Mouse (Mus musculus) spleen, adult 2 months (tissue): ENCODE data around the gene Rbm28. TPM values are rescaled to one million over a fixed set of nuclear protein-coding genes. Genes with fewer than 3 reads are reported as not detected.

Experiments
- DNase-seq, 2 experiments: peaks; one replicate each; pipeline versions ENCODE4 v3.0.0 to v3.0.0-alpha.2; 2012 to 2021; ENCODE audit warnings: low spot score in 2 of 2, low read depth in 1 of 2
- H3K27ac ChIP-seq: fragments of 200-500 bp; 2 replicates; pipeline ENCODE4 v1.5.1; 2012; ENCODE audit warnings: low read length, inconsistent platforms; ENCODE audit not compliant: insufficient read depth
- H3K27me3 ChIP-seq: fragments of 200-500 bp; 2 replicates; pipeline ENCODE4 v1.6.1; 2012; ENCODE audit warnings: mild to moderate bottlenecking, moderate library complexity, low read length, inconsistent platforms; ENCODE audit not compliant: control insufficient read depth, insufficient read depth
- H3K36me3 ChIP-seq: fragments of 200-500 bp; 2 replicates; pipeline ENCODE4 v1.6.1; 2012; ENCODE audit warnings: mild to moderate bottlenecking, low read length, inconsistent platforms; ENCODE audit not compliant: control insufficient read depth, insufficient read depth
- H3K4me1 ChIP-seq: fragments of 200-500 bp; 2 replicates; pipeline ENCODE4 v1.6.1; 2011; ENCODE audit warnings: inconsistent platforms; ENCODE audit not compliant: control insufficient read depth, insufficient read depth, insufficient read length
- H3K4me3 ChIP-seq: fragments of 200-500 bp; 2 replicates; pipeline ENCODE4 v1.5.1; 2011; ENCODE audit warnings: mild to moderate bottlenecking, inconsistent platforms; ENCODE audit not compliant: insufficient read depth, insufficient read length; ENCODE audit errors: extremely low read depth
- CTCF ChIP-seq: fragments of 200-500 bp; IDR thresholded peaks from 2 replicates; pipeline ENCODE4 v1.5.1; 2011; ENCODE audit warnings: mild to moderate bottlenecking, inconsistent platforms; ENCODE audit not compliant: insufficient read depth, insufficient read length, insufficient replicate concordance; ENCODE audit errors: extremely low read depth
- POLR2A ChIP-seq: fragments of 200-500 bp; IDR thresholded peaks from 2 replicates; pipeline ENCODE4 v1.6.1; 2011; ENCODE audit warnings: low read depth, low read length, inconsistent platforms
- WGBS: fragments of 180-500 bp; shearing (Covaris S2); methylation state at CpG from one replicate; pipeline ENCODE4 v1.1.7; 2018; 5-methylcytosine and 5-hydroxymethylcytosine counted together
- polyA plus RNA-seq: library from polyadenylated mRNA; depleted of rRNA; stranded (reverse); fragments of >200 nt; gene quantifications from 2 replicates; pipeline ENCODE4 v1.2.3, GENCODE M21; 2012

Rbm28 gene
- polyA plus RNA-seq, 1 experiment = 3.6 TPM

GRCm38 (mm10) chr6:29092904-29093303 is 71.9 kb downstream of the Rbm28 start:
- DNase-seq = no peak
- Histone ChIP-seq H3K27me3 (no peaks in the 10 kb centered on the region), H3K4me3 (no peak overlapping the region), H3K4me1 (no peaks in the 10 kb centered on the region), H3K36me3 (no peaks in the 10 kb centered on the region), H3K27ac (no peak overlapping the region)
- 76% methylated on average over 11 of the region's 11 CpGs for WGBS
- TF ChIP-seq CTCF = no peak
- TF ChIP-seq POLR2A = no peak

- no peaks in the 10 kb centered on the region for H3K27me3 ChIP-seq
- H3K27ac ChIP-seq = no peak overlapping the region
- H3K4me1 ChIP-seq = no peaks in the 10 kb centered on the region
- 87% methylated on average over 7 of the region's 7 CpGs for WGBS
- H3K4me3 ChIP-seq = no peak overlapping the region
- DNase-seq = no peak
- H3K36me3 ChIP-seq = no peaks in the 10 kb centered on the region
- TF ChIP-seq CTCF (no peak), POLR2A (no peak)
These were observed 72.6 kb downstream of the Rbm28 start for GRCm38 (mm10) chr6:29092234-29092633.

GRCm38 (mm10) chr6:29087921-29088709 is 76.7 kb downstream of the Rbm28 start:
- no peak for TF ChIP-seq CTCF
- no peak for TF ChIP-seq POLR2A
- Histone ChIP-seq H3K4me1 (no peaks in the 10 kb centered on the region), H3K27ac (no peak overlapping the region), H3K4me3 (no peak overlapping the region), H3K27me3 (no peaks in the 10 kb centered on the region), H3K36me3 (no peaks in the 10 kb centered on the region)
- no peak for DNase-seq
- WGBS = 63% methylated on average over 7 of the region's 7 CpGs

GRCm38 (mm10) chr6:29084401-29084800 is 80.4 kb downstream of the Rbm28 start:
- H3K27me3 ChIP-seq = no peaks in the 10 kb centered on the region
- H3K36me3 ChIP-seq = no peaks in the 10 kb centered on the region
- TF ChIP-seq CTCF (no peak), POLR2A (no peak)
- no peak overlapping the region for H3K4me3 ChIP-seq
- DNase-seq = no peak
- H3K27ac ChIP-seq = no peak overlapping the region
- H3K4me1 ChIP-seq = no peaks in the 10 kb centered on the region
- WGBS = 81% methylated on average over 7 of the region's 7 CpGs

GRCm38 (mm10) chr6:29082776-29083354 is 81.9 kb downstream of the Rbm28 start:
- DNase-seq = no peak
- H3K27me3 ChIP-seq = no peaks in the 10 kb centered on the region
- H3K27ac ChIP-seq = no peak overlapping the region
- H3K4me3 ChIP-seq = no peak overlapping the region
- TF ChIP-seq CTCF = no peak
- TF ChIP-seq POLR2A = no peak
- H3K36me3 ChIP-seq = no peaks in the 10 kb centered on the region
- no peaks in the 10 kb centered on the region for H3K4me1 ChIP-seq
- WGBS = 55% methylated on average over 9 of the region's 9 CpGs

- Histone ChIP-seq H3K27me3 (no peaks in the 10 kb centered on the region), H3K4me1 (no peaks in the 10 kb centered on the region), H3K4me3 (no peak overlapping the region), H3K36me3 (no peaks in the 10 kb centered on the region), H3K27ac (no peak overlapping the region)
- DNase-seq = no peak
- WGBS = 81% methylated on average over 10 of the region's 10 CpGs
- no peak for TF ChIP-seq CTCF
- TF ChIP-seq POLR2A = no peak
These were observed 82.9 kb downstream of the Rbm28 start for GRCm38 (mm10) chr6:29081826-29082363.

- no peaks in the 10 kb centered on the region for H3K4me1 ChIP-seq
- no peaks in the 10 kb centered on the region for H3K36me3 ChIP-seq
- no peaks in the 10 kb centered on the region for H3K27me3 ChIP-seq
- WGBS = 74% methylated on average over 4 of the region's 4 CpGs
- H3K4me3 ChIP-seq = no peak overlapping the region
- TF ChIP-seq CTCF = no peak
- no peak for TF ChIP-seq POLR2A
- no peak overlapping the region for H3K27ac ChIP-seq
- no peak for DNase-seq
These were observed 85.5 kb downstream of the Rbm28 start for GRCm38 (mm10) chr6:29079291-29079690.
